Mouse (Mus musculus) limb, embryonic 12.5 days (tissue): ENCODE results near the gene Gm49322. TPM values are rescaled to one million over a fixed set of nuclear protein-coding genes. Genes with fewer than 3 reads are reported as not detected.

ENCODE experiments used
- ATAC-seq: fragments of 200-750 bp; cut with Nextera tagmentation; 2 replicates; pipeline ENCODE4 v1.8.0; 2017; ENCODE audit warnings: low read depth, moderate TSS enrichment; ENCODE audit not compliant: insufficient number of reproducible peaks, insufficient read depth, low FRiP score, low TSS enrichment
- H3K27ac ChIP-seq: fragments of 300-500 bp; sonication (generic); 2 replicates; pipeline ENCODE4 v1.5.1; 2016; ENCODE audit warnings: mild to moderate bottlenecking, moderate library complexity
- H3K27me3 ChIP-seq: fragments of 300-500 bp; sonication (generic); 2 replicates; pipeline ENCODE4 v1.6.1; 2016; ENCODE audit warnings: mild to moderate bottlenecking, moderate library complexity
- H3K36me3 ChIP-seq: fragments of 300-500 bp; sonication (generic); 2 replicates; pipeline ENCODE4 v1.6.1; 2016; ENCODE audit warnings: mild to moderate bottlenecking, moderate library complexity
- H3K4me1 ChIP-seq: fragments of 300-500 bp; sonication (generic); replicated peaks from 2 replicates; pipeline ENCODE4 v1.6.1; 2016
- H3K4me2 ChIP-seq: fragments of 300-500 bp; sonication (generic); 2 replicates; pipeline ENCODE4 v1.6.1; 2016; ENCODE audit warnings: mild to moderate bottlenecking, moderate library complexity
- H3K4me3 ChIP-seq: fragments of 300-500 bp; sonication (generic); replicated peaks from 2 replicates; pipeline ENCODE4 v1.5.1; 2016; ENCODE audit warnings: mild to moderate bottlenecking
- H3K9ac ChIP-seq: fragments of 300-500 bp; sonication (generic); replicated peaks from 2 replicates; pipeline ENCODE4 v1.6.1; 2016; ENCODE audit warnings: mild to moderate bottlenecking, moderate library complexity
- H3K9me3 ChIP-seq: fragments of 300-500 bp; sonication (generic); 2 replicates; pipeline ENCODE4 v1.6.1; 2016; ENCODE audit warnings: mild to moderate bottlenecking, moderate library complexity
- WGBS: fragments of 180-500 bp; shearing (Covaris S2); methylation state at CpG from one replicate; pipeline ENCODE4 v1.1.7; 2016; 5-methylcytosine and 5-hydroxymethylcytosine counted together
- polyA plus RNA-seq: library from polyadenylated mRNA; unstranded; fragments of >200 nt; fragmentation: Nextera tagmentation; extraction: Ambion mirVana; gene quantifications from 2 replicates; pipeline ENCODE4 v1.2.1, GENCODE M21; 2016

Gm49322 gene
- polyA plus RNA-seq, 1 experiment from 2014 or later: 4.9 TPM

GRCm38 (mm10) chr10:80584642-80585552 is 20.9 kb upstream of the Gm49322 start:
- Histone ChIP-seq H3K27me3 (no peaks in the 10 kb centered on the region), H3K9ac (peak overlapping the region; percentile 34; the same call in 1 of the 2 replicates), H3K4me1 (peaks cover 30% of the 10 kb centered on the region), H3K9me3 (no peaks in the 10 kb centered on the region), H3K27ac (no peak overlapping the region), H3K4me2 (peak overlapping the region; percentile 32; the same call in 1 of the 2 replicates), H3K36me3 (peaks cover 56% of the 10 kb centered on the region), H3K4me3 (0 out of 2 replicates have a peak overlapping the region, but pooled peaks have one; percentile 8)
- ATAC-seq: no peak
- 75% methylated on average over 12 of the region's 12 CpGs for WGBS

DNA sequence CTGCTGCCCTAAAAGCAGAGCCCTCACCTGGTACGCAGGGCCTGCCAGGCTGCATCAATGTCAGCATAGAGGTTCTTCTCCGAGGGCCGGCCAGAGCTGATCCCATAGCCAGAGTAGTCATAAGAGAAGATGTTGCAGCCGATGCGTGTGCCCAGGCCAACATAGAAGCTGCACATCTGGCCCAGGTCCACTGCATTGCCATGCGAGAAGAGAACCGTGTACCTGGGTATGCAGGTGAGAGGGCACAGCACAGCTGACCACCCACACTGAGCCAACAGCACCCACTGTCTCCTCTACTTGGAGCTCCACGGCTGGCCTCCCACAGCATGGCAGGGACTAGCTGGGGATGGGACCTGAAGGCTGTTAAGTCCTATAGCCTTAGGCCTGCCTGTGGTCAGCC is 20.2 kb upstream of the Gm49322 start:
- Histone ChIP-seq H3K36me3 (peaks cover 56% of the 10 kb centered on the region), H3K4me2 (peak overlapping the region; percentile 32), H3K4me3 (0 out of 2 replicates have a peak overlapping the region, but pooled peaks have one; percentile 8), H3K27ac (no peak overlapping the region), H3K27me3 (no peaks in the 10 kb centered on the region), H3K4me1 (peaks cover 30% of the 10 kb centered on the region), H3K9ac (no peak overlapping the region; the same call in 1 of the 2 replicates), H3K9me3 (no peaks in the 10 kb centered on the region)
- no peak for ATAC-seq
- WGBS: 90% methylated on average over 8 of the region's 8 CpGs

GRCm38 (mm10) chr10:80586407-80587304 is 19.2 kb upstream of the Gm49322 start:
- Histone ChIP-seq H3K4me2 (peak overlapping the region; percentile 32; the same call in 1 of the 2 replicates), H3K36me3 (peaks cover 51% of the 10 kb centered on the region), H3K27me3 (no peaks in the 10 kb centered on the region), H3K4me1 (peaks cover 30% of the 10 kb centered on the region), H3K9me3 (no peaks in the 10 kb centered on the region), H3K27ac (peak overlapping the region; percentile 53), H3K9ac (no peak overlapping the region; the same call in 1 of the 2 replicates), H3K4me3 (peak overlapping the region; percentile 11; the same call in 1 of the 2 replicates)
- no peak for ATAC-seq
- WGBS: 94% methylated on average over 51 of the region's 51 CpGs

- peaks cover 45% of the 10 kb centered on the region for H3K36me3 ChIP-seq
- H3K4me3 ChIP-seq: 0 out of 2 replicates have a peak overlapping the region, but pooled peaks have one; percentile 11
- no peak overlapping the region for H3K9ac ChIP-seq
- H3K27ac ChIP-seq: peak overlapping the region; percentile 53; the same call in 1 of the 2 replicates
- no peak for ATAC-seq
- H3K4me2 ChIP-seq: peak overlapping the region; percentile 10; the same call in 1 of the 2 replicates
- H3K4me1 ChIP-seq: peaks cover 30% of the 10 kb centered on the region
- no peaks in the 10 kb centered on the region for H3K27me3 ChIP-seq
- no peaks in the 10 kb centered on the region for H3K9me3 ChIP-seq
- WGBS: 64% methylated on average over 3 of the region's 4 CpGs
Observed at GRCm38 (mm10) chr10:80587305-80587657, 18.5 kb upstream of the Gm49322 start.

DNA sequence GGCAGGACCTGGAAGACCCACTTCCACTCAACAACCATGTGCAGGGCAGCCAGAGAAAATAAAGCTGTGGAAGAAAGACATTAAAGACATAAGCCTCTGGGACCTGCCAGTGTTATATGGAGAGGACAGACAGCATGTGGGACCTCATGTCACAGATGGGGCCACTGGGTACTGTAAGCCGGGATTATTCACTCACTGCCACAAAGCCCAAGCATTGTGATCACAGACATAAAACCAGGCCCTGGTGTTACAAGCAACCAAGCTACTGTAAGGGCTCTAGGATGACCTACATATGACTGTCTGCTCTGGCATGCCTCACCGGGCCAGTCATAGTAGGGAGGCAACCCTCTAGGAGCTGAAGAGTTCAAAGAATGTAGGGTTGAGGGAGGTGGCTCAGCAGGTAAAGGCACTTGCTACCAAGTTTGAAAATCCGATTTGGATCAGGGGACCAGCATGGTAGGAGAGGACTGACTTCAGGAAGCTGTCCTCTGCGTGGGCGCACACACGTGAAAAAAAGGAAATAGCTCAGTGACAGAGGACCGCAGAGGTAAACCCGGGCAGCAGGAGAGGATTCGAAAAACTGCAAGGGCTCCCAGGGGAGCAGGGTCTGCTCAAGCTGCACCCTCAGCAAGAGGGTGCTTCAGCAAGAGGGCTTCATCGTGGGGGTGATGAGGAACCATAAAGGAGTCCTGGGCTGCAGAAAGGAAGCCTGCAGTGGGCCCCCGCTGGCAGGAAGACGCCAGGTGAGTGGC is 16.5 kb upstream of the Gm49322 start:
- WGBS: 18% methylated on average over 12 of the region's 12 CpGs
- peaks cover 30% of the 10 kb centered on the region for H3K4me1 ChIP-seq
- H3K27me3 ChIP-seq: no peaks in the 10 kb centered on the region
- H3K9me3 ChIP-seq: no peaks in the 10 kb centered on the region
- H3K36me3 ChIP-seq: peaks cover 28% of the 10 kb centered on the region
- peak overlapping the region; percentile 62; the same call in 1 of the 2 replicates for H3K27ac ChIP-seq
- peak overlapping the region; percentile 92 for H3K4me3 ChIP-seq
- peak overlapping the region; percentile 99 for H3K4me2 ChIP-seq
- H3K9ac ChIP-seq: peak overlapping the region; percentile 86
- no peak for ATAC-seq

GRCm38 (mm10) chr10:80589879-80590854 is 15.7 kb upstream of the Gm49322 start, which contains the start of gene Abhd17a:
Abhd17a (minus strand) TSS chr10:80590341.
- under 1% methylated on average over 71 of the region's 73 CpGs for WGBS
- no peaks in the 10 kb centered on the region for H3K27me3 ChIP-seq
- peaks cover 23% of the 10 kb centered on the region for H3K4me1 ChIP-seq
- peak; percentile 94 for ATAC-seq
- H3K36me3 ChIP-seq: peaks cover 19% of the 10 kb centered on the region
- peak within 1 kb of the TSS; percentile 62; the same call in 1 of the 2 replicates for H3K27ac ChIP-seq
- H3K9ac ChIP-seq: peak within 1 kb of the TSS; percentile 86
- peak within 1 kb of the TSS; percentile 92 for H3K4me3 ChIP-seq
- peak within 1 kb of the TSS; percentile 99 for H3K4me2 ChIP-seq
- H3K9me3 ChIP-seq: no peaks in the 10 kb centered on the region

- no peak overlapping the region for H3K4me3 ChIP-seq
- H3K4me2 ChIP-seq: no peak overlapping the region
- 43% methylated on average over 4 of the region's 4 CpGs for WGBS
Observed at GRCm38 (mm10) chr10:80596318-80596717, 9.5 kb upstream of the Gm49322 start.

DNA sequence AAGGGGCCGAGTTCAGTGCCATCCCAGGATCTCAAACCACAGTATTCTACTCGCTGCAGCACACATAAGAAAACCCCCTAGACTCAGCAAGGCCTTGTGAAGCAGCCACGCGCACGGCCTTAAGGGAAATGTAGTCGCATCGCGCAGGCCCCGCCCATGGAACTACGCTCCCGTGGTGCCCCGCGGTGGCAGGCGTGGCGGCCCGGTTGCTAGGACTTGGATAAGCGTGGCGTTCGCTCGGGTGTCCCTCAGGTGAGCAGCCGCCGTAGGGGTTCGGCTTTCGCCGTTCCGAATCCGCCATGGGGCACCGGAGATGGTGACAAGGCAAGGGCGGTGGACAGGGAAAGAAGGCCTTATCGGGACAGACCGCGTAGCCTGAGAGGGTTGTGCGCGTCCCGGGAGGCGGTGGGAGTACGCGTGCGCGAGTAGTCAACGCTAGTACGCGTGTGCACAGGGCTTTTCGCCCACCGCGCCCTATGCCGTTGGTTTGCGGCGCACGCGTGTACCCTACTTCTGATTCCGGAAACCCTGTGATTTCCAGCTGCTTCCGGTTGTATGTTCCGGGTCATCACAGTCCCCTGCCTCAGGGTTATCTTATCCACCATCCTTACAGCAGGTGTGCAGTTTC is 3.0 kb upstream of the Gm49322 start, which contains the start of the genes Scamp4 and Adat3:
Gene Scamp4, plus strand, starts transcription at position 175 of the 628 bp plus-strand sequence.
Gene Adat3, plus strand, starts transcription at position 183 of the 628 bp plus-strand sequence.
- ATAC-seq: peak; percentile 94
- peak within 1 kb of the TSS; percentile 82 for H3K27ac ChIP-seq
- peak within 1 kb of the TSS; percentile 68 for H3K4me3 ChIP-seq
- no peaks in the 10 kb centered on the region for H3K27me3 ChIP-seq
- peaks cover 15% of the 10 kb centered on the region for H3K4me1 ChIP-seq
- WGBS: under 1% methylated on average over 54 of the region's 54 CpGs
- no peaks in the 10 kb centered on the region for H3K9me3 ChIP-seq
- peaks cover 20% of the 10 kb centered on the region for H3K36me3 ChIP-seq
- H3K4me2 ChIP-seq: peak within 1 kb of the TSS; percentile 77
- peak within 1 kb of the TSS; percentile 65 for H3K9ac ChIP-seq

More at GRCm38 (mm10) chr10:80596318-80596717, 9.5 kb upstream of the Gm49322 start:
- Histone ChIP-seq H3K9me3 (no peaks in the 10 kb centered on the region), H3K36me3 (no peaks in the 10 kb centered on the region), H3K4me1 (no peaks in the 10 kb centered on the region), H3K27me3 (no peaks in the 10 kb centered on the region), H3K27ac (no peak overlapping the region), H3K9ac (no peak overlapping the region)
- ATAC-seq: no peak

DNA sequence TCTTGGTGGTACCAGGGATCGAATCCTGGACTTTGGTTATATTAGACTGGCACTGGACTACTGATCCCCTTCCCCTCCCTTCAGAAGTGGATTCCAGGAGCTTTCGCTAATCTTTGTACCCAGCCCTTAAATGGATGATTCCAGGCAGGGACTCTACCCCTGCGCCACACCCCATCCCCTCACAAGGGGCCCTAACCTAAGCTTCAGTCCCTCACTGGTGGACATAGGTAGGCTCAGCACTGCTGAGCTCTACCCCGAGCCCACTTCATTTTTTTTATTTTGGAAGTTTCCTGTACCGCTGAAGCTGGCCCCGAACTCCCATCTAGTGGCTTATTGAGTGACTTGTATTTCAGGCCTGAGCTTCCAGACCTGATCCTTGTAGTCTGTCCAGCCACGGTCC is 2.5 kb upstream of the Gm49322 start:
- Histone ChIP-seq H3K4me3 (peak overlapping the region; percentile 68), H3K4me2 (peak overlapping the region; percentile 77), H3K27me3 (no peaks in the 10 kb centered on the region), H3K27ac (peak overlapping the region; percentile 82), H3K36me3 (peaks cover 26% of the 10 kb centered on the region), H3K4me1 (peaks cover 15% of the 10 kb centered on the region), H3K9me3 (no peaks in the 10 kb centered on the region), H3K9ac (peak overlapping the region; percentile 65)
- ATAC-seq: peak; percentile 5; the same call in 1 of the 2 replicates
- 41% methylated on average over 7 of the region's 7 CpGs for WGBS
